Mouse (Mus musculus) neural tube, embryonic 12.5 days (tissue): ENCODE measurements around the gene Washc2. TPM values are rescaled to one million over a fixed set of nuclear protein-coding genes. Genes with fewer than 3 reads are reported as not detected.

ENCODE experiments used
- polyA plus RNA-seq: library from polyadenylated mRNA; unstranded; fragments of >200 nt; fragmentation: Nextera tagmentation; extraction: Ambion mirVana; gene quantifications from 2 replicates; pipeline ENCODE4 v1.2.1, GENCODE M21; 2016

The Washc2 gene
- polyA plus RNA-seq, 1 experiment from 2014 or later: 72.0 TPM

Other genes with a start within 250 kb of the Washc2 start
- gene Plxnd1, start 213.0 kb upstream of the Washc2 start, polyA plus RNA-seq: 20.0 and 28.0 TPM in 2 replicates
- 27.1 and 34.3 TPM in 2 replicates for gene Tmcc1, start 14.6 kb upstream of the Washc2 start, polyA plus RNA-seq
- 6.5 and 7.1 TPM in 2 replicates for gene Zfand4, start 56.2 kb downstream of the Washc2 start, polyA plus RNA-seq
- gene March8, start 130.0 kb downstream of the Washc2 start, polyA plus RNA-seq: 58.2 and 65.6 TPM in 2 replicates